Mouse (Mus musculus) forebrain, embryonic 12.5 days (tissue): ENCODE measurements around the gene Trim61. TPM values are rescaled to one million over a fixed set of nuclear protein-coding genes. Genes with fewer than 3 reads are reported as not detected.

Experiments used
- ATAC-seq: fragments of 200-750 bp; cut with Nextera tagmentation; 2 replicates; pipeline ENCODE4 v1.8.0; 2017; ENCODE audit warnings: moderate TSS enrichment; ENCODE audit not compliant: low FRiP score
- H3K27ac ChIP-seq: fragments of 300-500 bp; sonication (generic); 2 replicates; pipeline ENCODE4 v1.5.1; 2016; ENCODE audit warnings: mild to moderate bottlenecking
- H3K27me3 ChIP-seq: fragments of 300-500 bp; sonication (generic); 2 replicates; pipeline ENCODE4 v1.6.1; 2016; ENCODE audit warnings: mild to moderate bottlenecking
- H3K36me3 ChIP-seq: fragments of 300-500 bp; sonication (generic); replicated peaks from 2 replicates; pipeline ENCODE4 v1.6.1; 2016; ENCODE audit warnings: mild to moderate bottlenecking
- H3K4me1 ChIP-seq: fragments of 300-500 bp; sonication (generic); 2 replicates; pipeline ENCODE4 v1.6.1; 2016
- H3K4me2 ChIP-seq: fragments of 300-500 bp; sonication (generic); 2 replicates; pipeline ENCODE4 v1.6.1; 2016; ENCODE audit warnings: mild to moderate bottlenecking, moderate library complexity
- H3K4me3 ChIP-seq: fragments of 300-500 bp; sonication (generic); replicated peaks from 2 replicates; pipeline ENCODE4 v1.5.1; 2016; ENCODE audit warnings: mild to moderate bottlenecking
- H3K9ac ChIP-seq: fragments of 300-500 bp; sonication (generic); 2 replicates; pipeline ENCODE4 v1.6.1; 2016; ENCODE audit warnings: mild to moderate bottlenecking
- H3K9me3 ChIP-seq: fragments of 300-500 bp; sonication (generic); 2 replicates; pipeline ENCODE4 v1.6.1; 2016
- WGBS: fragments of 180-500 bp; shearing (Covaris S2); methylation state at CpG from one replicate; pipeline ENCODE4 v1.1.7; 2016; 5-methylcytosine and 5-hydroxymethylcytosine counted together
- polyA plus RNA-seq: library from polyadenylated mRNA; unstranded; fragments of >200 nt; fragmentation: Nextera tagmentation; extraction: Ambion mirVana; gene quantifications from 2 replicates; pipeline ENCODE4 v1.2.1, GENCODE M21; 2016

The Trim61 gene
- polyA plus RNA-seq, result 0.09 and 0.13 TPM in 2 replicates

GRCm38 (mm10) chr8:65018423-65018822 lies at the start of gene Trim61, which contains the start of gene Trim60:
Gene Trim61, minus strand, starts transcription at chr8:65018523.
Gene Trim60, minus strand, starts transcription at chr8:65018584.
- Histone ChIP-seq H3K4me3 (no peak within 1 kb of the TSS), H3K9me3 (no peaks in the 10 kb centered on the region), H3K36me3 (no peaks in the 10 kb centered on the region), H3K4me2 (no peak within 1 kb of the TSS), H3K9ac (no peak within 1 kb of the TSS), H3K27ac (no peak within 1 kb of the TSS), H3K27me3 (no peaks in the 10 kb centered on the region), H3K4me1 (no peaks in the 10 kb centered on the region)
- ATAC-seq, result no peak
- WGBS, result 88% methylated on average over 8 of the region's 8 CpGs

- Histone ChIP-seq H3K9ac (no peak overlapping the region), H3K4me3 (no peak overlapping the region), H3K4me1 (peaks cover 5% of the 10 kb centered on the region; the same call in 1 of the 2 replicates), H3K4me2 (peak overlapping the region; percentile 31), H3K27me3 (no peaks in the 10 kb centered on the region), H3K36me3 (no peaks in the 10 kb centered on the region), H3K27ac (peak overlapping the region; percentile 59; the same call in 1 of the 2 replicates), H3K9me3 (no peaks in the 10 kb centered on the region)
- ATAC-seq, result peak; percentile 65
- 7% methylated on average over 10 of the region's 10 CpGs for WGBS
Measured at GRCm38 (mm10) chr8:65067694-65068472, 49.6 kb upstream of the Trim61 start.

GRCm38 (mm10) chr8:65067031-65067430 lies 48.7 kb upstream of the Trim61 start:
- H3K9me3 ChIP-seq, result no peaks in the 10 kb centered on the region
- H3K4me3 ChIP-seq, result no peak overlapping the region
- no peak overlapping the region for H3K9ac ChIP-seq
- no peaks in the 10 kb centered on the region for H3K27me3 ChIP-seq
- no peak overlapping the region for H3K4me2 ChIP-seq
- no peak for ATAC-seq
- 93% methylated on average over 4 of the region's 4 CpGs for WGBS
- H3K4me1 ChIP-seq, result peaks cover 5% of the 10 kb centered on the region; the same call in 1 of the 2 replicates
- H3K27ac ChIP-seq, result no peak overlapping the region
- no peaks in the 10 kb centered on the region for H3K36me3 ChIP-seq

GRCm38 (mm10) chr8:65065622-65066021 lies 47.3 kb upstream of the Trim61 start:
- H3K9me3 ChIP-seq, result no peaks in the 10 kb centered on the region
- 100% methylated on average over 3 of the region's 3 CpGs for WGBS

GRCm38 (mm10) chr8:65064071-65064470 lies 45.7 kb upstream of the Trim61 start:
- peaks cover 5% of the 10 kb centered on the region; the same call in 1 of the 2 replicates for H3K4me1 ChIP-seq
- no peaks in the 10 kb centered on the region for H3K27me3 ChIP-seq
- H3K36me3 ChIP-seq, result no peaks in the 10 kb centered on the region
- H3K4me2 ChIP-seq, result no peak overlapping the region
- H3K4me3 ChIP-seq, result no peak overlapping the region
- H3K9ac ChIP-seq, result no peak overlapping the region
- 51% methylated on average over 2 of the region's 2 CpGs for WGBS
- no peak overlapping the region for H3K27ac ChIP-seq
- ATAC-seq, result no peak
- no peaks in the 10 kb centered on the region for H3K9me3 ChIP-seq

More at GRCm38 (mm10) chr8:65065622-65066021, 47.3 kb upstream of the Trim61 start:
- no peak overlapping the region for H3K4me3 ChIP-seq
- H3K9ac ChIP-seq, result no peak overlapping the region
- no peak overlapping the region for H3K4me2 ChIP-seq
- H3K27me3 ChIP-seq, result no peaks in the 10 kb centered on the region
- no peak for ATAC-seq
- H3K36me3 ChIP-seq, result no peaks in the 10 kb centered on the region
- peaks cover 5% of the 10 kb centered on the region; the same call in 1 of the 2 replicates for H3K4me1 ChIP-seq
- H3K27ac ChIP-seq, result no peak overlapping the region

GRCm38 (mm10) chr8:65062195-65062594 lies 43.9 kb upstream of the Trim61 start:
- no peaks in the 10 kb centered on the region for H3K4me1 ChIP-seq
- no peaks in the 10 kb centered on the region for H3K36me3 ChIP-seq
- ATAC-seq, result no peak
- no peak overlapping the region for H3K4me2 ChIP-seq
- no peaks in the 10 kb centered on the region for H3K27me3 ChIP-seq
- no peak overlapping the region for H3K9ac ChIP-seq
- no peak overlapping the region for H3K27ac ChIP-seq
- H3K4me3 ChIP-seq, result no peak overlapping the region
- 70% methylated on average over 4 of the region's 4 CpGs for WGBS
- H3K9me3 ChIP-seq, result no peaks in the 10 kb centered on the region

- WGBS, result 92% methylated on average over 4 of the region's 4 CpGs
- Histone ChIP-seq H3K9me3 (no peaks in the 10 kb centered on the region), H3K9ac (no peak overlapping the region), H3K27me3 (no peaks in the 10 kb centered on the region), H3K27ac (no peak overlapping the region), H3K36me3 (no peaks in the 10 kb centered on the region), H3K4me2 (no peak overlapping the region), H3K4me1 (no peaks in the 10 kb centered on the region), H3K4me3 (no peak overlapping the region)
- no peak for ATAC-seq
Measured at GRCm38 (mm10) chr8:65056722-65057121, 38.4 kb upstream of the Trim61 start.

GRCm38 (mm10) chr8:65053968-65054367 lies 35.6 kb upstream of the Trim61 start:
- Histone ChIP-seq H3K27me3 (no peaks in the 10 kb centered on the region), H3K9ac (no peak overlapping the region), H3K27ac (no peak overlapping the region), H3K9me3 (no peaks in the 10 kb centered on the region), H3K4me1 (no peaks in the 10 kb centered on the region), H3K4me3 (no peak overlapping the region), H3K4me2 (no peak overlapping the region), H3K36me3 (no peaks in the 10 kb centered on the region)
- no peak for ATAC-seq
- WGBS, result 71% methylated on average over 5 of the region's 5 CpGs

- no peaks in the 10 kb centered on the region for H3K27me3 ChIP-seq
- H3K9ac ChIP-seq, result no peak overlapping the region
- no peaks in the 10 kb centered on the region for H3K36me3 ChIP-seq
- H3K4me2 ChIP-seq, result no peak overlapping the region
- H3K9me3 ChIP-seq, result no peaks in the 10 kb centered on the region
- H3K4me1 ChIP-seq, result no peaks in the 10 kb centered on the region
- H3K27ac ChIP-seq, result no peak overlapping the region
- ATAC-seq, result no peak
- 90% methylated on average over 3 of the region's 3 CpGs for WGBS
- H3K4me3 ChIP-seq, result no peak overlapping the region
Measured at GRCm38 (mm10) chr8:65053554-65053953, 35.2 kb upstream of the Trim61 start.

GRCm38 (mm10) chr8:65047801-65048200 lies 29.5 kb upstream of the Trim61 start:
- Histone ChIP-seq H3K4me1 (peaks cover 5% of the 10 kb centered on the region; the same call in 1 of the 2 replicates), H3K9me3 (no peaks in the 10 kb centered on the region), H3K36me3 (no peaks in the 10 kb centered on the region), H3K4me3 (no peak overlapping the region), H3K4me2 (no peak overlapping the region), H3K9ac (no peak overlapping the region), H3K27ac (no peak overlapping the region), H3K27me3 (no peaks in the 10 kb centered on the region)
- no peak for ATAC-seq
- WGBS, result 80% methylated on average over 4 of the region's 4 CpGs

- no peak overlapping the region for H3K4me2 ChIP-seq
- no peak for ATAC-seq
- H3K4me1 ChIP-seq, result peaks cover 5% of the 10 kb centered on the region; the same call in 1 of the 2 replicates
- H3K9ac ChIP-seq, result no peak overlapping the region
- no peaks in the 10 kb centered on the region for H3K36me3 ChIP-seq
- no peak overlapping the region for H3K4me3 ChIP-seq
- H3K27ac ChIP-seq, result no peak overlapping the region
- H3K9me3 ChIP-seq, result no peaks in the 10 kb centered on the region
- no peaks in the 10 kb centered on the region for H3K27me3 ChIP-seq
- 95% methylated on average over 4 of the region's 4 CpGs for WGBS
Measured at GRCm38 (mm10) chr8:65047193-65047592, 28.9 kb upstream of the Trim61 start.

GRCm38 (mm10) chr8:65046565-65046964 lies 28.2 kb upstream of the Trim61 start:
- Histone ChIP-seq H3K36me3 (no peaks in the 10 kb centered on the region), H3K27ac (no peak overlapping the region), H3K9me3 (no peaks in the 10 kb centered on the region), H3K4me1 (peaks cover 5% of the 10 kb centered on the region; the same call in 1 of the 2 replicates), H3K4me3 (no peak overlapping the region), H3K4me2 (no peak overlapping the region), H3K9ac (no peak overlapping the region), H3K27me3 (no peaks in the 10 kb centered on the region)
- ATAC-seq, result no peak
- 37% methylated on average over 5 of the region's 5 CpGs for WGBS

- peaks cover 24% of the 10 kb centered on the region for H3K4me1 ChIP-seq
- peak within 1 kb of the TSS; percentile 33; the same call in 1 of the 2 replicates for H3K9ac ChIP-seq
- H3K4me2 ChIP-seq, result peak within 1 kb of the TSS; percentile 58
- H3K9me3 ChIP-seq, result no peaks in the 10 kb centered on the region
- no peaks in the 10 kb centered on the region for H3K27me3 ChIP-seq
- ATAC-seq, result peak; percentile 75
- H3K36me3 ChIP-seq, result no peaks in the 10 kb centered on the region
- H3K27ac ChIP-seq, result no peak within 1 kb of the TSS
- peak within 1 kb of the TSS; percentile 33 for H3K4me3 ChIP-seq
- WGBS, result 2% methylated on average over 8 of the region's 8 CpGs
Measured at GRCm38 (mm10) chr8:65037117-65037533, 18.8 kb upstream of the Trim61 start, which contains the start of gene Apela. Gene Apela, minus strand, starts transcription at chr8:65037336.
